Mouse (Mus musculus): Measurements from ENCODE around the gene Bloc1s5. TPM values are rescaled to one million over a fixed set of nuclear protein-coding genes. Genes with fewer than 3 reads are reported as not detected.

Bloc1s5 gene
- total RNA-seq, 1 experiment, result 3.4 TPM

GRCm38 (mm10) chr13:38593114-38593513 lies 41.8 kb downstream of the Bloc1s5 start:
- Histone ChIP-seq H3K4me1 (ENCODE audit: control insufficient read depth in 2 of 2, insufficient read depth in 2 of 2, low read length in 2 of 2, poor library complexity in 1 of 2) (peaks cover 0 to 9% of the 10 kb centered on the region in 2 experiments; a peak in 1 of 4 replicates), H3K36me3 (ENCODE audit: control insufficient read depth, insufficient read depth, low read length, poor library complexity, severe bottlenecking) (no peaks in the 10 kb centered on the region), H3K9ac (ENCODE audit: insufficient read depth, low read depth, low read length, poor library complexity, severe bottlenecking) (no peak overlapping the region), H3K4me3 (ENCODE audit: insufficient read depth in 1 of 2, low read depth in 1 of 2, low read length in 2 of 2, poor library complexity in 1 of 2, severe bottlenecking in 1 of 2) (no peak overlapping the region), H3K27ac (ENCODE audit: insufficient read depth, low read depth, low read length, poor library complexity, severe bottlenecking) (no peak overlapping the region), H3K9me3 (ENCODE audit: control insufficient read depth, insufficient read depth, low read depth, low read length) (no peaks in the 10 kb centered on the region)
- DNase-seq (ENCODE audit: low read depth, low spot score), result no peak
- TF ChIP-seq ZNF384 (IDR thresholded peaks at IDR 0.05; ENCODE audit: low read depth, low read length) (no peak), HCFC1 (IDR thresholded peaks at IDR 0.05; ENCODE audit: borderline replicate concordance, insufficient read depth, low read length) (no peak), MAFK (IDR thresholded peaks at IDR 0.05; ENCODE audit: insufficient read depth, low read depth, low read length) (no peak), CHD2 (IDR thresholded peaks at IDR 0.05; ENCODE audit: low read depth, low read length) (no peak), ZC3H11A (IDR thresholded peaks at IDR 0.05; ENCODE audit: borderline replicate concordance, low read depth, low read length) (no peak)
- in situ Hi-C loops (cut with MboI; ENCODE audit: low sequenced_read_pairs in 2 of 2, unreplicated experiment in 2 of 2), result no loop called here

- Histone ChIP-seq H3K36me3 (ENCODE audit: control insufficient read depth, insufficient read depth, low read length, poor library complexity, severe bottlenecking) (no peaks in the 10 kb centered on the region), H3K27ac (ENCODE audit: insufficient read depth, low read depth, low read length, poor library complexity, severe bottlenecking) (no peak overlapping the region), H3K4me3 (ENCODE audit: insufficient read depth in 1 of 2, low read depth in 1 of 2, low read length in 2 of 2, poor library complexity in 1 of 2, severe bottlenecking in 1 of 2) (no peak overlapping the region), H3K4me1 (ENCODE audit: control insufficient read depth in 2 of 2, insufficient read depth in 2 of 2, low read length in 2 of 2, poor library complexity in 1 of 2) (peaks cover 0 to 9% of the 10 kb centered on the region in 2 experiments; a peak in 1 of 4 replicates), H3K9ac (ENCODE audit: insufficient read depth, low read depth, low read length, poor library complexity, severe bottlenecking) (no peak overlapping the region), H3K9me3 (ENCODE audit: control insufficient read depth, insufficient read depth, low read depth, low read length) (no peaks in the 10 kb centered on the region)
- TF ChIP-seq ZNF384 (IDR thresholded peaks at IDR 0.05; ENCODE audit: low read depth, low read length) (peak; percentile 90), MAFK (IDR thresholded peaks at IDR 0.05; ENCODE audit: insufficient read depth, low read depth, low read length) (no peak)
- in situ Hi-C loops (cut with MboI; ENCODE audit: low sequenced_read_pairs in 2 of 2, unreplicated experiment in 2 of 2), result no loop called here
- no peak for DNase-seq (ENCODE audit: low read depth, low spot score)
These were observed 47.6 kb downstream of the Bloc1s5 start for GRCm38 (mm10) chr13:38587350-38587749.

- peaks cover 0 to 9% of the 10 kb centered on the region in 2 experiments; a peak in 1 of 4 replicates for H3K4me1 ChIP-seq (ENCODE audit: control insufficient read depth in 2 of 2, insufficient read depth in 2 of 2, low read length in 2 of 2, poor library complexity in 1 of 2)
- no peaks in the 10 kb centered on the region for H3K9me3 ChIP-seq (ENCODE audit: control insufficient read depth, insufficient read depth, low read depth, low read length)
- TF ChIP-seq ZC3H11A (IDR thresholded peaks at IDR 0.05; ENCODE audit: borderline replicate concordance, low read depth, low read length) (no peak), CHD2 (IDR thresholded peaks at IDR 0.05; ENCODE audit: low read depth, low read length) (no peak), MAFK (IDR thresholded peaks at IDR 0.05; ENCODE audit: insufficient read depth, low read depth, low read length) (no peak), HCFC1 (IDR thresholded peaks at IDR 0.05; ENCODE audit: borderline replicate concordance, insufficient read depth, low read length) (no peak), ZNF384 (IDR thresholded peaks at IDR 0.05; ENCODE audit: low read depth, low read length) (no peak)
- in situ Hi-C loops (cut with MboI; ENCODE audit: low sequenced_read_pairs in 2 of 2, unreplicated experiment in 2 of 2), result no loop called here
- H3K36me3 ChIP-seq (ENCODE audit: control insufficient read depth, insufficient read depth, low read length, poor library complexity, severe bottlenecking), result no peaks in the 10 kb centered on the region
- no peak overlapping the region for H3K9ac ChIP-seq (ENCODE audit: insufficient read depth, low read depth, low read length, poor library complexity, severe bottlenecking)
- no peak for DNase-seq (ENCODE audit: low read depth, low spot score)
- no peak overlapping the region for H3K4me3 ChIP-seq (ENCODE audit: insufficient read depth in 1 of 2, low read depth in 1 of 2, low read length in 2 of 2, poor library complexity in 1 of 2, severe bottlenecking in 1 of 2)
- H3K27ac ChIP-seq (ENCODE audit: insufficient read depth, low read depth, low read length, poor library complexity, severe bottlenecking), result no peak overlapping the region
These were observed 48.5 kb downstream of the Bloc1s5 start for GRCm38 (mm10) chr13:38586451-38586850.

- H3K9me3 ChIP-seq (ENCODE audit: control insufficient read depth, insufficient read depth, low read depth, low read length), result no peaks in the 10 kb centered on the region
- TF ChIP-seq ZC3H11A (IDR thresholded peaks at IDR 0.05; ENCODE audit: borderline replicate concordance, low read depth, low read length), result no peak
- no peak for TF ChIP-seq MAFK (IDR thresholded peaks at IDR 0.05; ENCODE audit: insufficient read depth, low read depth, low read length)
- no peak for TF ChIP-seq ZNF384 (IDR thresholded peaks at IDR 0.05; ENCODE audit: low read depth, low read length)
- no peak for TF ChIP-seq CHD2 (IDR thresholded peaks at IDR 0.05; ENCODE audit: low read depth, low read length)
- TF ChIP-seq HCFC1 (IDR thresholded peaks at IDR 0.05; ENCODE audit: borderline replicate concordance, insufficient read depth, low read length), result no peak
- no peak overlapping the region for H3K9ac ChIP-seq (ENCODE audit: insufficient read depth, low read depth, low read length, poor library complexity, severe bottlenecking)
- H3K36me3 ChIP-seq (ENCODE audit: control insufficient read depth, insufficient read depth, low read length, poor library complexity, severe bottlenecking), result no peaks in the 10 kb centered on the region
- H3K4me1 ChIP-seq (ENCODE audit: control insufficient read depth in 2 of 2, insufficient read depth in 2 of 2, low read length in 2 of 2, poor library complexity in 1 of 2), result no peaks in the 10 kb centered on the region
- in situ Hi-C loops (cut with MboI; ENCODE audit: low sequenced_read_pairs in 2 of 2, unreplicated experiment in 2 of 2), result no loop called here
- no peak overlapping the region for H3K27ac ChIP-seq (ENCODE audit: insufficient read depth, low read depth, low read length, poor library complexity, severe bottlenecking)
- no peak overlapping the region for H3K4me3 ChIP-seq (ENCODE audit: insufficient read depth in 1 of 2, low read depth in 1 of 2, low read length in 2 of 2, poor library complexity in 1 of 2, severe bottlenecking in 1 of 2)
- no peak for DNase-seq (ENCODE audit: low read depth, low spot score)
These were observed 52.1 kb downstream of the Bloc1s5 start for GRCm38 (mm10) chr13:38582768-38583167.

Data from ES-E14 (cell line).